Mouse (Mus musculus) heart, embryonic 12.5 days (tissue): Measurements from ENCODE around the gene Lamb3. TPM values are rescaled to one million over a fixed set of nuclear protein-coding genes. Genes with fewer than 3 reads are reported as not detected.
"Not testable (repeated sequence)": the region's sequence is repeated elsewhere in the genome, so short reads cannot be mapped to it uniquely, and the experiment has no call there.

Experiments used
- ATAC-seq: fragments of 200-750 bp; cut with Nextera tagmentation; 2 replicates; pipeline ENCODE4 v1.8.0; 2017; ENCODE audit warnings: moderate TSS enrichment, moderate library complexity; ENCODE audit not compliant: insufficient number of reproducible peaks, low FRiP score
- H3K27ac ChIP-seq: fragments of 300-500 bp; sonication (generic); 2 replicates; pipeline ENCODE4 v1.5.1; 2016; ENCODE audit warnings: mild to moderate bottlenecking, moderate library complexity; ENCODE audit not compliant: poor library complexity, severe bottlenecking
- H3K27me3 ChIP-seq: fragments of 300-500 bp; sonication (generic); replicated peaks from 2 replicates; pipeline ENCODE4 v1.6.1; 2016; ENCODE audit warnings: mild to moderate bottlenecking, moderate library complexity
- H3K36me3 ChIP-seq: fragments of 300-500 bp; sonication (generic); 2 replicates; pipeline ENCODE4 v1.6.1; 2016; ENCODE audit warnings: mild to moderate bottlenecking, moderate library complexity
- H3K4me1 ChIP-seq: fragments of 300-500 bp; sonication (generic); replicated peaks from 2 replicates; pipeline ENCODE4 v1.6.1; 2016; ENCODE audit warnings: mild to moderate bottlenecking
- H3K4me2 ChIP-seq: fragments of 300-500 bp; sonication (generic); 2 replicates; pipeline ENCODE4 v1.6.1; 2016; ENCODE audit warnings: mild to moderate bottlenecking, moderate library complexity
- H3K4me3 ChIP-seq: fragments of 300-500 bp; sonication (generic); 2 replicates; pipeline ENCODE4 v1.5.1; 2016; ENCODE audit warnings: mild to moderate bottlenecking
- H3K9ac ChIP-seq: fragments of 300-500 bp; sonication (generic); 2 replicates; pipeline ENCODE4 v1.6.1; 2016; ENCODE audit warnings: mild to moderate bottlenecking, moderate library complexity
- H3K9me3 ChIP-seq: fragments of 300-500 bp; sonication (generic); replicated peaks from 2 replicates; pipeline ENCODE4 v1.6.1; 2016; ENCODE audit warnings: mild to moderate bottlenecking, moderate library complexity
- WGBS: fragments of 180-500 bp; shearing (Covaris S2); methylation state at CpG from one replicate; pipeline ENCODE4 v1.1.7; 2016; 5-methylcytosine and 5-hydroxymethylcytosine counted together
- polyA plus RNA-seq: library from polyadenylated mRNA; unstranded; fragments of >200 nt; fragmentation: Nextera tagmentation; extraction: Ambion mirVana; gene quantifications from 2 replicates; pipeline ENCODE4 v1.2.1, GENCODE M21; 2016

Lamb3 gene
- polyA plus RNA-seq, 1 experiment from 2014 or later: 2.3 TPM

DNA sequence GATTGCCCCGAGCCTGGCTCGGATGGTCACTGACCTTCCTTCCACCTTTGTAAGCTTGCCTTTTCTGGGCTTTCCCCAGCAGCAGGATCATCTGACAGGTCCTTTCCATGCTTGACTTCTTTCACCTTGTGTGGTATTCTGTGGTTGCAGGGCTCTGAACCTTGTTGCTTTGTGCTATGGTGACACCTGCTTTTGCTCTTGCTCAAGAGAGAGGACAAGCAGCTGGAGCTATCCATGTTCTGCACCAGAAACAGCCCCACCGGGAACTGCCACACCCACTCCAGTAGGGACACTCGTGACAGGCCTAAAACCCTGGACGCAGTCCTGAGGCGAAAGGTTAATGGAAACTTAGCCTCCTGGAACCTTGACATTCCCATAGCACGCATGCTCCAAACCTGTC lies 43.9 kb downstream of the Lamb3 start:
- Histone ChIP-seq H3K36me3 (no peaks in the 10 kb centered on the region), H3K4me2 (no peak overlapping the region), H3K4me1 (peaks cover 8% of the 10 kb centered on the region; the same call in 1 of the 2 replicates), H3K4me3 (no peak overlapping the region), H3K27ac (no peak overlapping the region), H3K9ac (no peak overlapping the region), H3K9me3 (no peaks in the 10 kb centered on the region), H3K27me3 (no peaks in the 10 kb centered on the region; the same call in 1 of the 2 replicates)
- 75% methylated on average over 7 of the region's 7 CpGs for WGBS
- ATAC-seq: no peak

- Histone ChIP-seq H3K9ac (no peak overlapping the region), H3K27me3 (no peaks in the 10 kb centered on the region; the same call in 1 of the 2 replicates), H3K4me3 (no peak overlapping the region), H3K4me2 (no peak overlapping the region), H3K4me1 (peaks cover 8% of the 10 kb centered on the region; the same call in 1 of the 2 replicates), H3K27ac (no peak overlapping the region), H3K9me3 (no peaks in the 10 kb centered on the region), H3K36me3 (no peaks in the 10 kb centered on the region)
- WGBS: 33% methylated on average over 5 of the region's 5 CpGs
- no peak for ATAC-seq
Measured at GRCm38 (mm10) chr1:193252616-193253015, 45.1 kb downstream of the Lamb3 start.

DNA sequence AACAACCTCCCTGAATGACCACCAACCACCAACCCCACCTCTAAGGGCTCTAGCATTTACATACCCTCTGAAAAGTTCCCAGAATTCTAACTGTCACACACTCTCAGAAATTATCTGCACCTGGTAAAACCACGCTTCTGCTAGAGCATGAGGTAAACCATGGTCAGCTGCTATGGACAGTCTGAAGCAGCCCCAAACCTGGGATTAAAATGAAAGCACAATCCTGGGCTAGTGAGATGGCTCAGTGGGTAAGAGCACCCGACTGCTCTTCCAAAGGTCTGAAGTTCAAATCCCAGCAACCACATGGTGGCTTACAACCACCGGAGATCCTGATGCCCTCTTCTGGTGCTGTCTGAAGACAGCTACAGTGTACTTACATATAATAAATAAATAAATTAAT lies 46.4 kb downstream of the Lamb3 start:
- H3K27me3 ChIP-seq, H3K9ac ChIP-seq, H3K4me1 ChIP-seq, ATAC-seq, H3K4me2 ChIP-seq, H3K36me3 ChIP-seq, H3K4me3 ChIP-seq, H3K9me3 ChIP-seq, H3K27ac ChIP-seq: not testable (repeated sequence)
- 74% methylated on average over 3 of the region's 3 CpGs for WGBS

GRCm38 (mm10) chr1:193255032-193255431 lies 47.5 kb downstream of the Lamb3 start:
- 53% methylated on average over 8 of the region's 8 CpGs for WGBS
- no peaks in the 10 kb centered on the region for H3K9me3 ChIP-seq
- H3K27me3 ChIP-seq: no peaks in the 10 kb centered on the region; the same call in 1 of the 2 replicates
- no peak overlapping the region for H3K27ac ChIP-seq
- no peaks in the 10 kb centered on the region for H3K36me3 ChIP-seq
- H3K9ac ChIP-seq: no peak overlapping the region
- H3K4me1 ChIP-seq: peaks cover 8% of the 10 kb centered on the region; the same call in 1 of the 2 replicates
- no peak overlapping the region for H3K4me3 ChIP-seq
- no peak for ATAC-seq
- no peak overlapping the region for H3K4me2 ChIP-seq

DNA sequence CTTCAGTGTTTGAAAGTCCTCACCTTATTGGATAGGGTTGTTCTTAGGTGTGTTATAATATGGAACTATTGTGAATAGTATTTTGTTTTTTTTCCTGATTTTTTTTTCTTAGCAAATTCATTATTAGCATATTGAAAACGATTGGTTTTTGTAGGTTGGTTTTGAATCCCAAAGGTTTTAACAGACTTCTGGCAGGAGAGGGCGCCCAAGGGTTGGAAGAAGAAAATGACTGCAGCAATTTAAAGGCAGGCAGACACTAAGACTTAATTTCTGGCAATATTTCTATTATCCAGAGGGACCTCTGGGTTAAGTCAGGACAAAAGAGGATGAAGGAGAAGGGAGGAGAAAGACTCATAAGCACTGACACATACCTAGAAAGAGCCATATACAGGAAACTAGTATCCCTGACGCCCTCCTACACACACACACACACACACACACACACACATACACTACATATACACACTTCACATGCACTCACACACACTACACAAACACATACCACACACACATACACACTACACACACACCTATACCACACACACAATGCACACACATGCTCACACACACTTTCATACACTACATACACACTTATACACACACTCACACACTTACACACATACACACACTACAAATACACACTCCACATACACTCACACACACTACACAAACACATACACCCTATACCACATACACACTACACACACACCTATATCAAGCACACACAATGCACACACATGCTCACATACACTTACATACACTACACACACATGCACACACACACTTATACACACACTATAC lies 48.2 kb downstream of the Lamb3 start:
- ATAC-seq: no peak
- WGBS: 27% methylated on average over 3 of the region's 3 CpGs
- no peaks in the 10 kb centered on the region; the same call in 1 of the 2 replicates for H3K27me3 ChIP-seq
- H3K4me1 ChIP-seq: peaks cover 8% of the 10 kb centered on the region; the same call in 1 of the 2 replicates
- H3K9ac ChIP-seq: 0 out of 2 replicates have a peak overlapping the region, but pooled peaks have one; percentile 22
- no peak overlapping the region; the same call in 1 of the 2 replicates for H3K27ac ChIP-seq
- no peaks in the 10 kb centered on the region for H3K9me3 ChIP-seq
- no peak overlapping the region for H3K4me3 ChIP-seq
- H3K4me2 ChIP-seq: no peak overlapping the region
- no peaks in the 10 kb centered on the region for H3K36me3 ChIP-seq

- Histone ChIP-seq H3K9ac (0 out of 2 replicates have a peak overlapping the region, but pooled peaks have one; percentile 22), H3K36me3 (no peaks in the 10 kb centered on the region), H3K4me1 (peaks cover 8% of the 10 kb centered on the region; the same call in 1 of the 2 replicates), H3K27ac (no peak overlapping the region), H3K9me3 (no peaks in the 10 kb centered on the region), H3K4me2 (no peak overlapping the region), H3K27me3 (no peaks in the 10 kb centered on the region), H3K4me3 (no peak overlapping the region)
- no peak for ATAC-seq
Measured at GRCm38 (mm10) chr1:193256289-193256577, 48.7 kb downstream of the Lamb3 start.

DNA sequence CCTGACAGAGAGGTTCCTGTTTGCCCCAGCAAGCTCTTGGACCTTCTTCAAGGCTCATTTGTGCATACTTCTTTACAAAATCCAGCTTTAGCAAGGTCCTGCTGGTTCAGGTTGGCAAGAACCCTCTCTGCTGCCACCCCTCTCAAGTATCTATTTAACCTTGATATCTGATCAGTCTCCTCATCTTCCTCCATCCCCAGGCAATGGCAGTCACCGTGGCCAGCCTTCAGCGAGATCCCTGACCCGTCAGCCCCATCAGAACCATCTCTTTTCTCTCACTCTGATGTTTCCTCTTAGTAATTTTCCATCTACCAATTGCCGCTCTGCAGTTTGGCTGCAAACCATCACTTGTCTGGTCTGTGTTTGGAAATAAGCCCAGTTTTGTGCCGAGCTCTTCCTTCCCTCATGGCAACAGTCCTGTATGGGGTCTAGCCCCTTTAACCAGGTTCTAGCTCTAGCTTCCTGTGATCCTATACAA lies 49.2 kb downstream of the Lamb3 start:
- no peak for ATAC-seq
- Histone ChIP-seq H3K27ac (no peak overlapping the region), H3K36me3 (no peaks in the 10 kb centered on the region), H3K9ac (0 out of 2 replicates have a peak overlapping the region, but pooled peaks have one; percentile 22), H3K4me1 (peaks cover 8% of the 10 kb centered on the region), H3K9me3 (no peaks in the 10 kb centered on the region), H3K27me3 (no peaks in the 10 kb centered on the region), H3K4me3 (no peak overlapping the region), H3K4me2 (no peak overlapping the region)
- WGBS: 38% methylated on average over 5 of the region's 5 CpGs

GRCm38 (mm10) chr1:193259559-193259958 lies 52.1 kb downstream of the Lamb3 start:
- no peak for ATAC-seq
- Histone ChIP-seq H3K36me3 (no peaks in the 10 kb centered on the region), H3K4me1 (peaks cover 25% of the 10 kb centered on the region), H3K27ac (no peak overlapping the region), H3K4me2 (no peak overlapping the region), H3K27me3 (no peaks in the 10 kb centered on the region), H3K9me3 (no peaks in the 10 kb centered on the region), H3K9ac (no peak overlapping the region), H3K4me3 (no peak overlapping the region)
- 72% methylated on average over 9 of the region's 9 CpGs for WGBS

- Histone ChIP-seq H3K9ac (no peak overlapping the region), H3K4me2 (no peak overlapping the region), H3K4me1 (peaks cover 23% of the 10 kb centered on the region), H3K9me3 (no peaks in the 10 kb centered on the region), H3K27me3 (no peaks in the 10 kb centered on the region), H3K36me3 (no peaks in the 10 kb centered on the region), H3K27ac (peak overlapping the region; percentile 43; the same call in 1 of the 2 replicates), H3K4me3 (no peak overlapping the region)
- 55% methylated on average over 7 of the region's 7 CpGs for WGBS
- ATAC-seq: peak; percentile 39; the same call in 1 of the 2 replicates
Measured at GRCm38 (mm10) chr1:193261897-193262548, 54.5 kb downstream of the Lamb3 start.

DNA sequence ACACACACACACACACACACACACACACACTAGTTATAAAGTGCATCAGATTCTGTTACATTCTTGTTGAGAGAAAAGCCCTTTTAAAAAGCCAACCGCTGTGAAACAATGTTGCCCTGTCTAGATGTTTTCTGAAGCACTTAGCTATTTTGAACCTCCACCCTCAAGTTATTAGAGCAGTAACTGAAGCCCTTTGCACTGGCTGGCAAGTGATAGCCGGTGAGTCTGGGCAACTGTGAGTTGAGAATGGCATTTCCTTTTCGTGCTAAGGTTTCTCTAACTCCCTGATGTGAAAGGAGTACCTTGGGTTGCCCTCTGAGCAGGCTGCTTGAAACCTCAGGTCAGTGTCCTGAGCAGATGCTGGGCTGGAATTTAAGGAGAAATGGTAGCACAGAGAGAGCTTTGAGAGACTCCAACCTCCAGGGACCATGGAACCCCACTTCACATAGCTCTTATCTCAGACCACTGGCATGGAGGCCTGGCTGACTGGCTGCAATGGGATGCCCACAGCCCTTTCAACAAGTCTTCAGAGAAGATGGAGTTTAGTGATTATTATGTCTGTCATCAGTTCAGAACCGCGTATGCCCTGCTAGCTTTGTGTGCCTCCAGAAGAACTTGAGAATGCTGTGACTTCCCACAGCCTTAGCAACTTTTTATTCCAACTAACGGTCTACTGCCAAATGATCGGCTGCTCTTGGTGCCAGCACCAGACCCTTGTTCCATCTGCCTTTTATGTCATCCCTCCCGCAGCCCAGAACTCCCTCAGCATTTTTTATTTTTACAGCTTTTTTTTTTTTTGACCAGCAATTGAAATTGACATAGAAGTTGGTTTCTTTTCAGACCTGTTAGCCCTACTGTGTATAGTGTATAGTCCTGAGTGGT lies 55.8 kb downstream of the Lamb3 start:
- Histone ChIP-seq H3K9ac (no peak overlapping the region), H3K27ac (no peak overlapping the region; the same call in 1 of the 2 replicates), H3K36me3 (no peaks in the 10 kb centered on the region), H3K9me3 (no peaks in the 10 kb centered on the region), H3K4me1 (peaks cover 23% of the 10 kb centered on the region), H3K4me3 (no peak overlapping the region), H3K27me3 (no peaks in the 10 kb centered on the region), H3K4me2 (no peak overlapping the region)
- no peak for ATAC-seq
- WGBS: 66% methylated on average over 8 of the region's 8 CpGs
